In the genomic region with DNA sequence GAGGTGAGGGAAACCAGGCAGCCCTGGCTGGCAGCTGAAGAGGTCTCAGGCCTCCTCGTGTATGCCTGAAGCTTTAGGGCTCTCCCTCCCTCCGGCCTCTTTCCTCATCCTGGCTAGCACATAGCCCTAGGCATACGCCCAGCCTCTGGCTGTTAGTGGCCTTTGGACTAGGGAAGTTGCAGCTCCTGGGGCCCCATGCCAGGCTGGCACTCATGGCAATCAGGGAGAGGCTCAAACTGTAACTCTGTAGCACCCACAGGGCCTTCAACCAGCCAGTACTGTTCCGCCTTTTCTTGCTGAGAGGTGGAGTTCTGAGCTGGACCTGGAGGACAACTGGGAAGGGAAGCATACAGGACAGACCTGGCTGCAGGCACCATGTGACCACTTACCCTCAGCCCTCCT, we compare ENCODE assay signal across 10 mouse cellular contexts. TPM values are rescaled to one million over a fixed set of nuclear protein-coding genes. Genes with fewer than 3 reads are reported as not detected.
A peak's percentile ranks its signal among the peaks of the same experiment; 100 is the strongest.
DNase-seq lines count a peak whose midpoint lies in the region; ATAC-seq lines count a peak whose summit lies in the region.
"Had no signal": no experiment of that assay in that cellular context is flagged by ENCODE, and none has a peak within 500 bp of the region (broad histone marks: within the 10 kb centered on the region; RNA-seq: fewer than 3 reads in every experiment).

No protein-coding gene starts in this region.

- no peak overlapping the region for H3K4me3 ChIP-seq in kidney, embryonic 16.5 days (ENCODE audit: low read length)
- H3K4me3 ChIP-seq: erythroblast, embryonic 14.5 days; hindbrain, embryonic 15.5 days had no signal

- peak; percentile 59; the same call in 1 of the 2 replicates for ATAC-seq in kidney, embryonic 16.5 days (ENCODE audit: low FRiP score, low TSS enrichment)

- H3K9me3 ChIP-seq in kidney, embryonic 16.5 days (ENCODE audit: low read length), result no peaks in the 10 kb centered on the region
- H3K9me3 ChIP-seq: hindbrain, embryonic 15.5 days had no signal

- no peak overlapping the region for H3K4me2 ChIP-seq in kidney, embryonic 16.5 days (replicated peaks; ENCODE audit: low read depth, low read length)
- H3K4me2 ChIP-seq: hindbrain, embryonic 15.5 days had no signal

- no peaks in the 10 kb centered on the region for H3K4me1 ChIP-seq in kidney, embryonic 16.5 days (ENCODE audit: insufficient read depth, low read length)
- H3K4me1 ChIP-seq: hindbrain, embryonic 15.5 days had no signal

- no peaks in the 10 kb centered on the region for H3K36me3 ChIP-seq in kidney, embryonic 16.5 days (ENCODE audit: insufficient read depth, low read length)
- H3K36me3 ChIP-seq: hindbrain, embryonic 15.5 days had no signal

- H3K27me3 ChIP-seq in kidney, embryonic 16.5 days (ENCODE audit: insufficient read depth, low read length), result no peaks in the 10 kb centered on the region
- H3K27me3 ChIP-seq: hindbrain, embryonic 15.5 days had no signal

- H3K9ac ChIP-seq in kidney, embryonic 16.5 days (replicated peaks; ENCODE audit: low read length), result no peak overlapping the region
- H3K9ac ChIP-seq: hindbrain, embryonic 15.5 days had no signal

- WGBS in kidney, embryonic 16.5 days, result 92% methylated on average over 4 of the region's 4 CpGs

- no peak overlapping the region for H3K27ac ChIP-seq in kidney, embryonic 16.5 days (ENCODE audit: low read length)
- H3K27ac ChIP-seq: hindbrain, embryonic 15.5 days had no signal

- peak; percentile 79 for DNase-seq in adrenal gland, adult 2 months
- DNase-seq in adrenal gland, postnatal 4 days (ENCODE audit: low spot score in 2 of 2), result no peak
- peak; percentile 17 for DNase-seq in ovary, adult 18-20 months (ENCODE audit: low spot score)
- DNase-seq in ovary, postnatal 10 days (ENCODE audit: low spot score), result no peak
- peak; percentile 55 for DNase-seq in testis, postnatal 14 days (ENCODE audit: low spot score)
- DNase-seq in retina, embryonic 14.5 days (ENCODE audit: low spot score), result no peak
- DNase-seq in spleen, postnatal 14 days (ENCODE audit: low spot score in 2 of 2), result no peak

RNA-seq across cellular contexts. Expression of a gene that starts 19.5 kb away (rescaled TPM):
- 10 to 100 TPM; 13.7 to 21.8 TPM for total RNA-seq in adrenal gland, adult 2 months (2021)
- polyA plus RNA-seq in adrenal gland, adult 2 months (2012; rRNA removed), result 12.8 and 13.0 TPM in 2 replicates
- 10 to 100 TPM; 16.0 to 16.2 TPM for total RNA-seq in adrenal gland, postnatal 4 days (2021)
- polyA plus RNA-seq in kidney, embryonic 16.5 days (2015; fragmentation: Nextera tagmentation; extraction: Ambion mirVana), result 0.87 and 1.1 TPM in 2 replicates

Comparison
In these comparisons a context has a peak if more than half of its experiments do, and no peak if none do; other contexts are left out.
1. DNase-seq: peak in adrenal gland, adult 2 months (single experiment), ovary, adult 18-20 months (single experiment) and testis, postnatal 14 days (single experiment); none in adrenal gland, postnatal 4 days (0 of 2), ovary, postnatal 10 days (single experiment), retina, embryonic 14.5 days (single experiment) and spleen, postnatal 14 days (0 of 2).